Mouse (Mus musculus) common myeloid progenitor, adult 5-6 weeks (primary cell): ENCODE data around the gene Il18. TPM values are rescaled to one million over a fixed set of nuclear protein-coding genes. Genes with fewer than 3 reads are reported as not detected.
A peak's percentile ranks its signal among the peaks of the same experiment; 100 is the strongest.

ENCODE experiments used
- ATAC-seq: replicated peaks from 2 replicates; pipeline ENCODE4 v1.8.0; 2016; ENCODE audit warnings: low read depth, mild to moderate bottlenecking, moderate TSS enrichment, inconsistent platforms; ENCODE audit not compliant: poor library complexity, severe bottlenecking
- total RNA-seq: library from RNA; stranded (forward); fragments of 200-1000, 187-1606 nt; gene quantifications from 2 replicates; pipeline ENCODE4 v1.2.3, GENCODE M21; 2017

The Il18 gene
- total RNA-seq, 1 experiment from 2014 or later, result 4.4 TPM

GRCm38 (mm10) chr9:50548936-50549335 lies 5.7 kb upstream of the Il18 start:
- no peak for ATAC-seq

- ATAC-seq, result 0 out of 2 replicates have a peak, but pooled peaks have one; percentile 39
Measured at GRCm38 (mm10) chr9:50552206-50552605, 2.4 kb upstream of the Il18 start.

GRCm38 (mm10) chr9:50553547-50553946 lies 1.1 kb upstream of the Il18 start:
- ATAC-seq, result peak; percentile 58

- ATAC-seq, result peak; percentile 33; the same call in 1 of the 2 replicates
Measured at GRCm38 (mm10) chr9:50555094-50555446, 443 bp downstream of the Il18 start, which contains the start of gene Bco2. Gene Bco2, minus strand, starts transcription at chr9:50555181.

- ATAC-seq, result no peak
Measured at GRCm38 (mm10) chr9:50561145-50561917, 6.7 kb downstream of the Il18 start, which contains the start of gene Tex12. Gene Tex12, minus strand, starts transcription at chr9:50561325.

GRCm38 (mm10) chr9:50561918-50562360 lies 7.3 kb downstream of the Il18 start:
- no peak for ATAC-seq

- ATAC-seq, result peak; percentile 69
Measured at GRCm38 (mm10) chr9:50565173-50565572, 10.5 kb downstream of the Il18 start.

- ATAC-seq, result no peak
Measured at GRCm38 (mm10) chr9:50565940-50566339, 11.3 kb downstream of the Il18 start.

GRCm38 (mm10) chr9:50567372-50567771 lies 12.7 kb downstream of the Il18 start:
- peak; percentile 29; the same call in 1 of the 2 replicates for ATAC-seq

GRCm38 (mm10) chr9:50567881-50568280 lies 13.3 kb downstream of the Il18 start:
- ATAC-seq, result no peak

GRCm38 (mm10) chr9:50569599-50570525 lies 15.2 kb downstream of the Il18 start:
- ATAC-seq, result no peak

GRCm38 (mm10) chr9:50580370-50580769 lies 25.7 kb downstream of the Il18 start:
- no peak for ATAC-seq

GRCm38 (mm10) chr9:50585145-50585818 lies 30.7 kb downstream of the Il18 start:
- ATAC-seq, result no peak

GRCm38 (mm10) chr9:50586955-50587354 lies 32.3 kb downstream of the Il18 start:
- no peak for ATAC-seq

GRCm38 (mm10) chr9:50590856-50591518 lies 36.4 kb downstream of the Il18 start:
- ATAC-seq, result peak; percentile 54

- ATAC-seq, result no peak
Measured at GRCm38 (mm10) chr9:50592955-50593354, 38.3 kb downstream of the Il18 start.

GRCm38 (mm10) chr9:50593544-50593943 lies 38.9 kb downstream of the Il18 start:
- peak; percentile 76 for ATAC-seq

- ATAC-seq, result no peak
Measured at GRCm38 (mm10) chr9:50594794-50595417, 40.3 kb downstream of the Il18 start.

- ATAC-seq, result no peak
Measured at GRCm38 (mm10) chr9:50596973-50597372, 42.3 kb downstream of the Il18 start.
